Mouse (Mus musculus) natural killer cell, adult 2 months (primary cell): Measurements from ENCODE around the gene Wdr20.

ENCODE experiments used
- DNase-seq, 2 experiments: peaks; one replicate each; pipeline ENCODE4 v3.0.0; 2022; ENCODE audit warnings: low spot score in 2 of 2

The Wdr20 gene

GRCm38 (mm10) chr12:110819367-110819766, 81.6 kb downstream of the Wdr20 start:
- no peak for DNase-seq

DNA sequence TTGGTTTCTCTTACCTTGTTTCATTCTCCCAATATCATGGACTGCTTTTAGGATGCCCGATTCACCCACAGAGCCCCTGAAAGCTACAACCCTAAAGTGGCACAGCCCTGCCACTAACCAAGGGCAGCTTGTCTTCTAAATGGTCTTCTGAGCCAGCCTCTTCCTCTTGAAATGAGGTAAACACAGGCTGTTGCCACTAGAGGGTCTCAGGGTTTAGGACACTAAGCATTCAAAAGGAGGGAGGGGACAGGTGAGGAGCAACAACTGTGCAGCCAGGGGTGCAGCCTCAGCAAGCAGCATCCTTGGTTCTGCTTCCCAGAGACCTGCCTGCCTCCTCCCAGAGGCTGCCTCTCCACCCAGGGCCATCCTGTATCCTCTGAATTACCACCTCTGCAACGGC, 84.0 kb downstream of the Wdr20 start:
- no peak for DNase-seq

DNA sequence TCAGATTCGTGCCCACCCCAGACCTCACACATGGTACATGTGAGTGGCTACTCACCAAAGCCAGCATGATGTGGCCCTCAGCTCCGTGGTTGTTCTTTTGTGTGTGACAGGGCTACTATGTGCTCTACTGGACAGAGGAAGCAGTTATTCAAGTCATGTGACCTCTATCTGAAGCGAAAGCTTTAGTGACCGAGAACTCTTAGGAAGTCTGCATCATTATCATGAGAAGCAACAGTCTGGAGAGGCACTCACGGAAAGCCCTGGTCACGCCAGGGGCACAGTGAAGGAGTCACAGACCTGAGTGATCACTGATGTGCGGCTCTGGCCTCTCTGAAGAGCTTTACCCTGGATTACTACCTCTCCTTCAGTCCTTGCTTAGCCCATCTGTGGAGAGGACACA, 84.6 kb downstream of the Wdr20 start:
- DNase-seq = no peak

- no peak for DNase-seq
These were observed 91.2 kb downstream of the Wdr20 start for GRCm38 (mm10) chr12:110828908-110829307.

DNA sequence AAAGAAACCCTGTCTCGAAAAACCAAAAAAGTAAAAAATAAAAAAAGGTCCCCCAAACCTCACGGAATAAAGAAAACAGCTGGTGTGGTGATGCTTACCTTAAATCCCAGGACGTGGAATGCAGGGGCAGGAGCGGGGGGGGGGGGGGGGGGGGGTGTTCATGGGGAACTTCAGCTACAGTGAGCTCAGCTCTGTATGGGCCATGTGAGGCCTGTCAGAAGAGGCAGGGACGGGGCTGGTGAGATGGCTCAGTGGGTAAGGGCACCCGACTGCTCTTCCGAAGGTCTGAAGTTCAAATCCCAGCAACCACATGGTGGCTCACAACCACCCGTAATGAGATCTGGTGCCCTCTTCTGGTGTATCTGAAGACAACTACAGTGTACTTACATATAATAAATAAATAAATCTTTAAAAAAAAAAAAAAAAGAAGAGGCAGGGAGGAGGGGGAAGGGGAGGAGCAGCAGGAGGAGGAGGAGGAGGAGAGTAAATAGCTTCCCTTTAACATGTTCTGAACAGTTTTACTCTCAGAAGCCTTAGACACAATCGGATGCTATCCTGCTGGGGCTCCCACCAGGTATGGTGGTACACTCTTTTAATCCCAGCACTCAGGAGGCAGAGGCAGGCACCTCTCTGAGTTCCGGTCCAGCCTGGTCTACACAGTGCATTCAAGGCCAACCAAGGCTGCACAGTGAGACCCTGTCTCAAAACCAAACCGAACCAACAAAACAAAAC, 92.7 kb downstream of the Wdr20 start:
- DNase-seq = no peak

GRCm38 (mm10) chr12:110835182-110835581, 97.4 kb downstream of the Wdr20 start:
- no peak for DNase-seq

DNA sequence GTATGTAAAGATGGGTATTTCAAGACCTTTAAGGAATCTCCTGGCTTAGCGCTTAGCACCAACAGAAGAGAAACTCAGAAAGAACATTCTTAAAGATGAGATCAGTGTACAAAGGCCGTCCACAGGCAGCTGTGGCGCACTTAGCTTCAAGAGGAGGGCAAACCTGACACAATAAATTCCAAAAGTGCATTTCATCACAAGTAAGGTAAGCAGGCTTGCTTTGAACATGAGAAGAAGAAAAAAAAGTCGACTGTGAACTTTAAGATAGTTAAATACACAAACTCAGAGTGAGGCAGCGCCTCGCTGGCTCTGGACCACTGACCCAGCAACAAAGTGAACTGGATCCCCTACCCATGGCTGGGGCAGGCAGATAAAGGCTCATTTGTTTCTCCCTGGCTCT, 99.0 kb downstream of the Wdr20 start:
- no peak for DNase-seq

GRCm38 (mm10) chr12:110837192-110837841, 99.6 kb downstream of the Wdr20 start:
- DNase-seq = no peak

GRCm38 (mm10) chr12:110837850-110838249, 100.1 kb downstream of the Wdr20 start:
- DNase-seq = no peak

- DNase-seq = peak; percentile 94 to 95
These were observed 102.8 kb downstream of the Wdr20 start, which contains the start of gene Mok for GRCm38 (mm10) chr12:110840348-110841198. TSS of gene Mok (minus strand) at chr12:110840939.

DNA sequence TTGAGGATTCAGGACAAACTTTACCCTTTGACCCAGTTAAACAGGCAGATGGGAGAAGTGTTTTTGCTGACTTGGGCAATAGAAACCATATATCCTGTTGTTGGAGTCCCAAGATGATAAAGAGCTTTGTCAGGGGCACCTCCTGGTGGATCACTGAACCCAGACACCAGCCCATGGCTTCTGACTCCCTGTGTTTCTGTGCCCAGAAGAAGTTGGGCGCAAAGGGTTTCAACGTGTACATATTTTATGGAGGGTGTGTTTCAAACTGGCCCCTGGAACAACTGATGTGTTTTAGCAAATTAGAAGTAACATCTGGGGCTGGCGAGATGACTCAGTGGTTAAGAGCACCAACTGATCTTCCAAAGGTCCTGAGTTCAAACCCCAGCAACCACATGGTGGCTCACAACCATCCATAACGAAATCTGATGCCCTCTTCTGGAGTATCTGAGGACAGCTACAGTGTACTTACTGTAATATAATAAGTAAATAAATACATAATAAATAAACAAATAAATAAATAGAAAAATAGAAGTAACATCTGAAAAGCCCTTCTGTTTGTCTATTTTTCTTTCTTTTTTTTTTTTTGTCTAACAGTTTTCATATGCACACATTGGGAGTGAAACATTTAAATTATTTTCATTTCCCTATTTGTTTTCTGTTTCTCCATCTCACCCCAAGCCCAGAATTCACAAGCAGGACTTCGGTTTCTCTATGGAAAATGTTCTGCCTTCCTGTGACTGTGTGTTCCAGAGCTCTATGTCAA, 104.2 kb downstream of the Wdr20 start:
- DNase-seq = no peak

DNA sequence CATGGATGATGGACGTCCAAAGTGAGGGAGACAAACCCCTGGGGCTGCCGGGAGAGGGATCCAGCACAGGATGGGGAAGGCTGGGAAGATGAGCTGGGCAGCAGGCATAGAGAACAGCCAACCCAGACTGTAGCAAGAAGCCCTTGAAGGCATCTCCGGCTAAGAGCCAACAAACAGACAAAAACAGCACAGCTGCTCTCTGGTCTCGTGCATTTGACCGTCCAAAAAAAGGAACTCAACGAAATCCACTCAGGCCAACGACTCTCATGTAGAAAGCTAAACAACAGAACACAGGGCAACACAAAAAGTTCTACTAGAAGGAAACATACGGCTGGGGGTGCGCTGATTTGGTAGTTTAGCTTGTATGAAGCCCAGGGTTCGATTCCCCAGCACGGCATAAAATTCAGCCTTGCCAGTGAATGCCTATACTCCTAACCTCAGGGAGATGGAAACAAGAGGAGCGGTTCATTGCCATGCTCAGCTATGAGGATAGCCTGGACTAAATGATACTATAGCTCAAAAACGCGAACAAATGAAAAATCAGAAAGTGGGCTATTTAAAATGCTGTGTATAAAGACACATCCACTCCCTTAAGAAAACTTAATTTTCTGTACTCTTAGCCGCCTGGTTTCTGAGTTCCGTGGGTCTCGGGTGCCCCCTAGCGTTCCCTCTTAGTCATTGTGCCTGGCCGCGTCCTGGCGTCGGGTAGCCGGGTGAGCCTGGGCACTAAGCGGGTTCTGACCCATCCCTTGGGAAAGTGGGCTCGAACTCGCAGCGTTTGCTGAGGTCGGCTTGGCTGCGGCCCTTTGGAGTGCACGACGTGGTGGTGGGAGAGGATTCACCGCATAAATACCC, 105.7 kb downstream of the Wdr20 start:
- peak; percentile 74 to 83 for DNase-seq

- DNase-seq = peak in 1 of 2 experiments; percentile 8
These were observed 106.7 kb downstream of the Wdr20 start for GRCm38 (mm10) chr12:110844227-110845130.

DNA sequence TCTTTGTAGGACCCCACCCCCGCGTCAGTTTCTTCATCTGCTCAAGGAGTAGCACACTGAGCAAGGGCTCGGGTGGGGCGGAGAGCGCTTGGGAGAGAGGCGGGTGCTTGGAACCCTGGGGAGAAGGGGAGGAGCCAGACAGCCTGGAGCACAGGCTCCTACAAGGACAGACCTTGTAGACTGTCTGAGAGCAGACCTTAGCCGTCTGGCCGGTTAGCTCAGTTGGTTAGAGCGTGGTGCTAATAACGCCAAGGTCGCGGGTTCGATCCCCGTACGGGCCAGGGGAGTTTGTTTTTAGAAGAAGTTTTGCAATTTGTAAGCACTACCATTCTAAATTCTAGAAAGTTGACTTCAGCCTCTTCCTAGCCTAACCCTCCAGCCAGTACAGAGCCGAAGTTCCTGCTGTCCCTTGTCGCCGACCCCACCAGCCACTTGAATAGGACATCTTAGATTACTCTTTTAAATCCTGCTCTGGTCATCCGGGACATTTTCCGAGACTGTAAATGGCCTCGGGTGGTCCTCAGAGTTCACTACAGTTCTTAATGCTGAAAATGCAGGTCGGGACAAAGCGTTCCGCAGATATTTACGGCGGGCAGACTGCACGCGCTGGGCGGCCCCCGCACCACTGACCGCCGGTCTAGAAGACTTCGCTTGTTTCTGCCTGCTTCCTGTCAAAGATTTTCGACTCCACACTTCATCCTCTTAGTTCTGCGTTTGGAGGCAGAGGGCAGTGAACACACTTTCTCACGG, 107.6 kb downstream of the Wdr20 start:
- peak; percentile 32 to 60 for DNase-seq

DNA sequence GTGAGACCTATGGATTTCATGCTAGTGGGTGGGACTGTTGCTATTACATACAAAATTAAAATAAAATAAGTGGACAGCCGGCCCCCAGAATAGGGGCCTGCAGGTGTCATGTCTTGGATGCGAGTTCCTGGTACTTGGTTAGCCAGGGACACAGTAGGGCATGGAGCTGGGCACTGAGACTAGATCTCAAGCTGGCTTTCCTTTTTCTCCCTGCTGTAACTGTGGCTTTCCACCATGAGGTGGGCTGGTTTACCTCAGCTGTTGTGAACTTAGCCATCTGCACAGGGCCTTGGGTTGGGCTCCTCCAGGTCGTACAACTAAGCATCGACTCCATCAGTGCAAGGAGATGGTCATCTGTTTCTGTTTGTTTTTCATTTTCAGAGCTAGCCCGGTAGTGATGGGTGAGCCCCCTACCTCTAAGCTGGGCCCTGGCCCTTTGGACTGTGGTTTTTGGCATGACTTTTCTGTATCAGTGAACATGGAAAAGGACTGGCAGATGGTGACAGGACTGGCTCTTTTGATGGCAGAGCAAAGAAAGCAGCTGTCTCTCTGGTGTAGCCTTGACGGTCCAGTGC, 108.5 kb downstream of the Wdr20 start:
- no peak for DNase-seq

DNA sequence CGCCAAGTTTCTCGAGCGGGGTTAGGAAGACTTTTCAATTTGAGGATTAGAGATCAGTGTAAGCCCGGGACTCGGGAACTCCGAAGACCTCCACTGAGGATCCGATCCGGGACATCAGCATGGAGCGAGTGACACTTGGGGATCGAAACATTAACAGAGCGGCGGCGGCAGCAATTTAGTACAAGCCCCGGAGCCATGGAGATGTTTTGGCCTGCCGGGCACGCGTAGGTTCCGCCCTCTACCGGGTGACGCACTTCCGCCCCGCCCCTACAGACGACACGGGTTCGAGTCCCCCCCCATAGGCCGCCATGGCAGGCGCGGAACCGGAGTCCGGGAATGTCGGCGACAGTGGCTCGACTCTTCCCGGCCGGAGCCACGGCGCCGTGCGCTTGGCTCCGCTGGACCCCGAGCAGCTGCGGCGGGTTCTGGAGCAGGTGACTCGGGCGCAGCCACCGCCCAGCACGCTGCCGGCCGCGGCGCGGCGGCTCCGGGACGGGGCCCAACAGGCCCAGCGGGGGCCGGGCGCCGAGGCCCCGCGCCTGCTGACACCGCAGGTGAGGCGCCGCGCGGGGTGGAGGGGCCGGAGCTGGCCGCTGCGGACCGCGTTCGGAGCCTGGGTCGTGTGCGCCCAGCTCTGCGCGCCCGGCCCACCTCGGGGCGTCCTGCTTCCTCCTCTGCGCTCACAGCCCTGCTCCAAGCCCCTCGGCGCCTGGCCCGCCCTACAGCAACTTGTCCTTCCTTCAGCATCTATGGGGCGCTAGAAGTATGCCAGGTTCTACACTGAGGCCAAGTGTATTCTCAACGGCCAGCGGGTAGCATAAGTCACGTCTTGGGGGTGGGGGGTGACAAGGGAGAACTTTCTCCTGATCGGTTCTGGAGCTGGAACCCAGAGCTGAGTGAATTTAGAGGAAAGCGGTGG, 112.5 kb downstream of the Wdr20 start, which contains the start of gene Zfp839:
TSS of gene Zfp839 (plus strand) at position 244 of the 919 bp plus-strand sequence.
- DNase-seq = peak; percentile 38 to 71

GRCm38 (mm10) chr12:110850929-110851256, 113.1 kb downstream of the Wdr20 start:
- no peak for DNase-seq
